Mouse (Mus musculus) E14TG2a.4 (cell line): ENCODE data around the gene Nudt3.

Experiments
- CTCF ChIP-seq: conservative IDR thresholded peaks from 2 replicates; pipeline ENCODE4 v1.5.1; 2014; ENCODE audit warnings: low read length
- NANOG ChIP-seq: IDR thresholded peaks from 2 replicates; pipeline ENCODE4 v1.6.1; 2014; ENCODE audit warnings: borderline replicate concordance, low read length, mixed read lengths
- POU5F1 ChIP-seq: IDR thresholded peaks from 2 replicates; pipeline ENCODE4 v1.6.1; 2014; ENCODE audit warnings: low read length, borderline replicate concordance

- TF ChIP-seq CTCF = no peak
- no peak for TF ChIP-seq NANOG
- TF ChIP-seq POU5F1 = no peak
These were observed 32.1 kb upstream of the Nudt3 start, which contains the start of gene Pacsin1 for GRCm38 (mm10) chr17:27655089-27656010.
